Mouse (Mus musculus): ENCODE measurements around the gene Hyal3. TPM values are rescaled to one million over a fixed set of nuclear protein-coding genes. Genes with fewer than 3 reads are reported as not detected.
A peak's percentile ranks its signal among the peaks of the same experiment; 100 is the strongest.

Hyal3 gene
- polyA plus RNA-seq, 1 experiment from 2014 or later, result 1.1 TPM

DNA sequence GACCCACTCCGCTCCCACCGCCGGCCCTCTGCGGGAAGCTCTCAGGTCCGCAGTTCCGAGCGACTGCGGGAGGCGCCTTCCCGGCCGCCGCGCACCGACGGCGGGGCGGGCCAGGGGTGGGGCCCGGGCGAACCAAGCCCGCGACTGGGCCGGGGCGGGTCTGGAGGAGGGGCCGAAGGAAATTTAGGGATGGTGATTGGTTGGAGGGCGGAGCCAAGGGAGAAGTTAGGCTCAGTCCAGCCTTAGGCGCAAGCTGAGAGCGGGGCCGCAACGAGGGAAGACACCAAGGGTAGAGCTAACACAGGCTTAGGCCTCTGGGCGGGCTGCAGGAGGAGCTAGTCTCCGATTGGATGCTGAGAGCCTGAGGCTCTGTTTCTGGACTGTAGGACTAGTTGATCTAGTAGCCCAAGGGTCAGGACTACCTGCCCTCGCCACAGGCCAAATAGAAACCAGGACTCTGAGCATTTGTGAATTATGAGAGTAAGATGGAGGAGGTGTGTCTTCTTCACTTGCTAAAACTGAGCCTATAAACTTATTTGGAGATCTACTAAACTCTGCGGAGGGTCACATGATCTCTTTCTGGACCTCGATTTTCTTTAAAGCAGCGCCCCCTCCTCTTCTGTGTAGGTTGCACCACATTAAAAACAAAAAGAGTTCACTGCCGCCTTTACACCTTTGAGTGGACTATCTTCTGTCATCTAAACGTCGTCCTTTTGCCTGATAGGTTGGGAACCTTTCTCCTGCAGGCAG is 54.8 kb downstream of the Hyal3 start, which contains the start of gene Gnai2:
Gene Gnai2, minus strand, starts transcription at position 89 of the 750 bp plus-strand sequence.
- H3K4me1 ChIP-seq, result peaks cover 69% of the 10 kb centered on the region
- H3K27ac ChIP-seq, result peak within 1 kb of the TSS; percentile 99
- peak within 1 kb of the TSS; percentile 87 for H3K4me3 ChIP-seq
- WGBS, result 4% methylated on average over 38 of the region's 38 CpGs
- H3K27me3 ChIP-seq, result no peaks in the 10 kb centered on the region
- no peaks in the 10 kb centered on the region for H3K9me3 ChIP-seq (replicated peaks)
- no peaks in the 10 kb centered on the region for H3K36me3 ChIP-seq (ENCODE audit: poor library complexity, severe bottlenecking)
- H3K9ac ChIP-seq, result peak within 1 kb of the TSS; percentile 93
- ATAC-seq, result peak; percentile 94
- H3K4me2 ChIP-seq, result peak within 1 kb of the TSS; percentile 99

Other genes starting within 250 kb of the Hyal3 start
- gene Hemk1, start 242.5 kb upstream of the Hyal3 start, polyA plus RNA-seq (2015; fragmentation: Nextera tagmentation; extraction: Ambion mirVana), result 13.3 and 13.9 TPM in 2 replicates
- 3.1 and 3.2 TPM in 2 replicates for gene 6430571L13Rik, start 240.2 kb upstream of the Hyal3 start, polyA plus RNA-seq (2015; fragmentation: Nextera tagmentation; extraction: Ambion mirVana)
- gene Cacna2d2, start 181.2 kb upstream of the Hyal3 start, polyA plus RNA-seq (2015; fragmentation: Nextera tagmentation; extraction: Ambion mirVana), result 3.3 and 4.5 TPM in 2 replicates
- gene Tmem115, start 46.9 kb upstream of the Hyal3 start, polyA plus RNA-seq (2015; fragmentation: Nextera tagmentation; extraction: Ambion mirVana), result 36.9 TPM in 2 replicates
- 23.2 and 25.7 TPM in 2 replicates for gene Cyb561d2, start 38.6 kb upstream of the Hyal3 start, polyA plus RNA-seq (2015; fragmentation: Nextera tagmentation; extraction: Ambion mirVana)
- gene Nprl2, start 38.6 kb upstream of the Hyal3 start, polyA plus RNA-seq (2015; fragmentation: Nextera tagmentation; extraction: Ambion mirVana), result 59.0 and 61.9 TPM in 2 replicates
- gene Zmynd10, start 33.5 kb upstream of the Hyal3 start, polyA plus RNA-seq (2015; fragmentation: Nextera tagmentation; extraction: Ambion mirVana), result 2.0 and 4.0 TPM in 2 replicates
- 39.3 and 43.2 TPM in 2 replicates for gene Rassf1, start 29.3 kb upstream of the Hyal3 start, polyA plus RNA-seq (2015; fragmentation: Nextera tagmentation; extraction: Ambion mirVana)
- gene Tusc2, start 17.6 kb upstream of the Hyal3 start, polyA plus RNA-seq (2015; fragmentation: Nextera tagmentation; extraction: Ambion mirVana), result 80.7 and 84.8 TPM in 2 replicates
- 85.4 and 99.5 TPM in 2 replicates for gene Hyal2, start 12.9 kb upstream of the Hyal3 start, polyA plus RNA-seq (2015; fragmentation: Nextera tagmentation; extraction: Ambion mirVana)
- gene Hyal1, start 3.9 kb upstream of the Hyal3 start, polyA plus RNA-seq (2015; fragmentation: Nextera tagmentation; extraction: Ambion mirVana), result 8.4 and 8.5 TPM in 2 replicates
- 14.5 and 17.9 TPM in 2 replicates for gene Naa80, start 1.9 kb upstream of the Hyal3 start, polyA plus RNA-seq (2015; fragmentation: Nextera tagmentation; extraction: Ambion mirVana)
- gene Ifrd2, start 6.8 kb downstream of the Hyal3 start, polyA plus RNA-seq (2015; fragmentation: Nextera tagmentation; extraction: Ambion mirVana), result 15.4 and 20.8 TPM in 2 replicates
- 1.8 and 2.0 TPM in 2 replicates for gene Sema3b, start 28.4 kb downstream of the Hyal3 start, polyA plus RNA-seq (2015; fragmentation: Nextera tagmentation; extraction: Ambion mirVana)
- 397 and 426 TPM in 2 replicates for gene Gnai2, start 54.5 kb downstream of the Hyal3 start, polyA plus RNA-seq (2015; fragmentation: Nextera tagmentation; extraction: Ambion mirVana)
- 14.3 and 14.6 TPM in 2 replicates for gene Slc38a3, start 88.7 kb downstream of the Hyal3 start, polyA plus RNA-seq (2015; fragmentation: Nextera tagmentation; extraction: Ambion mirVana)
- gene Gnat1, start 98.9 kb downstream of the Hyal3 start, polyA plus RNA-seq (2015; fragmentation: Nextera tagmentation; extraction: Ambion mirVana), result 1.3 and 1.8 TPM in 2 replicates
- 6.8 and 7.7 TPM in 2 replicates for gene Sema3f, start 129.7 kb downstream of the Hyal3 start, polyA plus RNA-seq (2015; fragmentation: Nextera tagmentation; extraction: Ambion mirVana)
- 256 and 261 TPM in 2 replicates for gene Rbm5, start 190.2 kb downstream of the Hyal3 start, polyA plus RNA-seq (2015; fragmentation: Nextera tagmentation; extraction: Ambion mirVana)

Measured in forebrain, embryonic 13.5 days (tissue).